Mouse (Mus musculus) CH12.LX (cell line): ENCODE results near the gene Itgal.
A peak's percentile ranks its signal among the peaks of the same experiment; 100 is the strongest.

ENCODE experiments used
- CHD1 ChIP-seq: IDR thresholded peaks from 2 replicates; pipeline ENCODE4 v1.6.1; 2012; ENCODE audit warnings: low read depth, low read length, improper control_type of control experiment, inconsistent platforms
- CTCF ChIP-seq, 2 experiments: IDR thresholded peaks in 1 of 2; conservative IDR thresholded peaks in 1 of 2; 2 replicates each; pipeline ENCODE4 v1.5.1; 2011 to 2012; ENCODE audit warnings: low read depth in 2 of 2, low read length in 2 of 2, improper control_type of control experiment in 1 of 2, inconsistent platforms in 1 of 2, mild to moderate bottlenecking in 1 of 2, moderate library complexity in 1 of 2
- EP300 ChIP-seq: IDR thresholded peaks from 2 replicates; pipeline ENCODE4 v1.6.1; 2011; ENCODE audit warnings: low read length, improper control_type of control experiment
- HCFC1 ChIP-seq: IDR thresholded peaks from 2 replicates; pipeline ENCODE4 v1.6.1; 2012; ENCODE audit warnings: low read depth, mild to moderate bottlenecking, inconsistent platforms, low read length, improper control_type of control experiment
- MAFK ChIP-seq: IDR thresholded peaks from 2 replicates; pipeline ENCODE4 v1.6.1; 2011; ENCODE audit warnings: low read length, improper control_type of control experiment; ENCODE audit not compliant: insufficient replicate concordance
- MAX ChIP-seq: IDR thresholded peaks from 2 replicates; pipeline ENCODE4 v1.6.1; 2011; ENCODE audit warnings: low read length, improper control_type of control experiment
- MYC ChIP-seq: IDR thresholded peaks from 2 replicates; pipeline ENCODE4 v1.6.1; 2011; ENCODE audit warnings: low read depth, mild to moderate bottlenecking, improper control_type of control experiment, low read length
- POLR2A ChIP-seq: IDR thresholded peaks from 2 replicates; pipeline ENCODE4 v1.6.1; 2011; ENCODE audit warnings: low read depth, mild to moderate bottlenecking, improper control_type of control experiment, low read length
- SIN3A ChIP-seq: IDR thresholded peaks from 2 replicates; pipeline ENCODE4 v1.6.1; 2012; ENCODE audit warnings: low read length, improper control_type of control experiment, inconsistent platforms
- TBP ChIP-seq: conservative IDR thresholded peaks from 2 replicates; pipeline ENCODE4 v1.6.1; 2011; ENCODE audit warnings: low read depth, low read length, improper control_type of control experiment
- ZC3H11A ChIP-seq: IDR thresholded peaks from 2 replicates; pipeline ENCODE4 v1.6.1; 2012; ENCODE audit warnings: low read depth, mild to moderate bottlenecking, inconsistent platforms, low read length, improper control_type of control experiment
- ZKSCAN1 ChIP-seq: IDR thresholded peaks from 2 replicates; pipeline ENCODE4 v1.6.1; 2012; ENCODE audit warnings: low read depth, inconsistent platforms, low read length, improper control_type of control experiment, borderline replicate concordance
- ZNF384 ChIP-seq: IDR thresholded peaks from 2 replicates; pipeline ENCODE4 v1.6.1; 2012; ENCODE audit warnings: low read depth, low read length, improper control_type of control experiment, inconsistent platforms

DNA sequence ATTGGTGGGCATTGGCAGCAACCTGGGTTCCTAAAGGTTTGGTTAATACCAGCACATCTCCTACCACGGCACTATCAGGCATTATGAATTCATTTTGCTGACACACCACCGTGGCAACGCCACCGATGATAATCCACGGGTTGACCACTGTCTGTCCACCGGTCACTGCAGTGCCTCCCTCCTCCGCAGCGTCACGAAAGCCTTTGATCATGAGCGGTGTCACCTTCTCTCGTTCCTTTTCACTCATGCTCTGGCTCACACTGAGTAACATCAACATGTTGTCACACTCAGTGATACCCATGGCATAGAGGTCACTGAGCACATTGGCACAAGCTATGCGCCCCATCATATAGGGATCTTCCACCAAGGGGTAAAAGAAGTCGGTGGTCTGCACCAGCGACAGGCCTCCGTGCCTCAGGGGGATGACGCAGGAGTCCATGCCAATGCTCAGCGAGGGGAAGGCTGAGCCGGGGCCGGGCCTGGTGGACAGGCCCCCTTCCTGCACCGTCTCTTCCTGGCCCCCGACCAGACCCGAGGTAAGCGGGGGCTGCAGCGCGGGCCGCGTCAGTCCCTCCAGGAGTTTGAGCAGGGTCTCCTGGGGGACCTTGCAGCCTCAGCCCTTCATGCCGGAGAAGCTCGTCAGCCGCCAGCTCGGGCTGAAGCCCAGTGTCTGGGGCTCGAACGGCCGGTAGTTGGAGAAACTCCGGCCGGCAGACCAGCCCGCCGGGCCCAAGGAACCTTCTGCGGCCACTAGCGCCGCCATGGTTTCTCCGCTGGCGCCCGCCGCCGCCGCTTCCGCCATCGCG, 22.7 kb upstream of the Itgal start:
- TF ChIP-seq MAX (peak; percentile 41), EP300 (no peak), ZNF384 (no peak), ZKSCAN1 (no peak), CTCF (conservative IDR thresholded peaks at IDR 0.05 in 1 of 2, IDR thresholded peaks at IDR 0.05 in 1 of 2; ENCODE audit: low read depth in 2 of 2, low read length in 2 of 2) (no peak), POLR2A (no peak), TBP (0 out of 2 replicates have a peak, but pooled peaks have one; percentile 1), CHD1 (peak; percentile 78), HCFC1 (no peak; the same call in none of the 2 replicates), ZC3H11A (no peak), MYC (0 out of 2 replicates have a peak, but pooled peaks have one; percentile 31), SIN3A (peak; percentile 58; the same call in 1 of the 2 replicates), MAFK (no peak)
